ENCODE assay signal across 7 mouse cellular contexts in the genomic region with DNA sequence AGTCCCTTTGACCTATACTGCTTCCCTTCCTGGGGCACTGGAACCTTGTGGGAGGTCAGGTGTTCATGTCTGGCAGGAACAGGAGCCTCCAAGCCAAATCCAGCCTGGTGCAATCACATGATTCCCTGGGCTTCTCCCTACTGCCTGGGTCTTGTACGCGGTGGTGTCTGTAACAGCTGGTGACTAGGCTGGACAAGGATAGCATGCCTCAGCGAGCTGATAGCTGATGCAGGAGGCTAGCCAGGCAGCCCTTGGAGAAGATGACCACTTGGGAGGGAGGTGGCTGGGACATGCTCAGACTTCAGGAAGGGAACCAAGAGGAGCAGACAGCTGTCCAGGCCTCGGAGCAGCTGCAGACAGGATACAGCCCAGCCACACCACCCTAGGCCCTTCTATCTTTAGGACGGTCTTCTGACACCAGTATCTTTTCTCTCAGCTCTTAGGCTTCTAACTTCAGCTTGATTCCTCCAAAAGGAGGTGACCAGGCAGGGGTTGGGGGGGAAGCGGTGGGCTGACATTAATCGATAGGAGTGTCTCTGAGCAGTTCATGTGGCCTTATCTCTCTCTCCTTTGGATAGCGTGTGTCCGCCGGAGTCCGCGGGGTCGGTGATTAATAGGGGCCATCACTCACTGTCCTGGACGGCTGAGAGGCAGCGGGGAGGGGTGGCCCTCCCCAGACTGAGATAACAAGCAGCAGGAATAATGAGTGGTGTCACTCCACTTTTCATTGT. TPM values are rescaled to one million over a fixed set of nuclear protein-coding genes. Genes with fewer than 3 reads are reported as not detected.
A peak's percentile ranks its signal among the peaks of the same experiment; 100 is the strongest.
DNase-seq lines count a peak whose midpoint lies in the region; ATAC-seq and TF ChIP-seq lines count a peak whose summit lies in the region.

No protein-coding gene starts in this region.

- DNase-seq in neural tube, embryonic 10.5 days (ENCODE audit: extremely low spot score, low spot score), result peak; percentile 58
- peak; percentile 58 to 64 for DNase-seq in heart, adult 2 months
- DNase-seq in skeletal muscle tissue, adult 2 months (ENCODE audit: low read depth, low spot score), result peak; percentile 97
- DNase-seq in urinary bladder, postnatal 36 days (ENCODE audit: low spot score in 2 of 2), result no peak

- no peaks in the 10 kb centered on the region for H3K9me3 ChIP-seq in neural tube, embryonic 15.5 days (replicated peaks)
- no peaks in the 10 kb centered on the region for H3K9me3 ChIP-seq in kidney, embryonic 15.5 days (replicated peaks)
- H3K9me3 ChIP-seq in intestine, postnatal 0 days (ENCODE audit: control insufficient read depth), result no peaks in the 10 kb centered on the region

- ATAC-seq in neural tube, embryonic 15.5 days (ENCODE audit: low FRiP score), result no peak
- ATAC-seq in kidney, embryonic 15.5 days (replicated peaks; ENCODE audit: low FRiP score), result no peak
- no peak for ATAC-seq in intestine, postnatal 0 days

- H3K4me2 ChIP-seq in neural tube, embryonic 15.5 days, result no peak overlapping the region
- H3K4me2 ChIP-seq in kidney, embryonic 15.5 days, result no peak overlapping the region
- H3K4me2 ChIP-seq in intestine, postnatal 0 days (replicated peaks; ENCODE audit: low read depth), result no peak overlapping the region

- peaks cover 54% of the 10 kb centered on the region for H3K4me1 ChIP-seq in neural tube, embryonic 15.5 days
- H3K4me1 ChIP-seq in heart, adult 2 months (ENCODE audit: control insufficient read depth, insufficient read depth, low read length), result no peaks in the 10 kb centered on the region; the same call in 1 of the 2 replicates
- peaks cover 38% of the 10 kb centered on the region for H3K4me1 ChIP-seq in kidney, embryonic 15.5 days
- H3K4me1 ChIP-seq in intestine, postnatal 0 days (replicated peaks; ENCODE audit: control insufficient read depth, insufficient read depth, low read length), result no peaks in the 10 kb centered on the region

- TF ChIP-seq EP300 in heart, adult 2 months (IDR thresholded peaks at IDR 0.05; ENCODE audit: insufficient read depth, low read depth, low read length), result peak; percentile 66; the same call in 1 of the 2 replicates

- no peak overlapping the region for H3K27ac ChIP-seq in neural tube, embryonic 15.5 days (replicated peaks)
- peak overlapping the region; percentile 73 for H3K27ac ChIP-seq in heart, adult 2 months
- peak overlapping the region; percentile 7; the same call in 1 of the 2 replicates for H3K27ac ChIP-seq in kidney, embryonic 15.5 days
- H3K27ac ChIP-seq in intestine, postnatal 0 days (ENCODE audit: low read depth, low read length), result no peak overlapping the region

- TF ChIP-seq POLR2A in heart, adult 2 months (IDR thresholded peaks at IDR 0.05; ENCODE audit: insufficient read depth, low read depth, low read length), result no peak

- intact Hi-C loops in heart, adult 2 months (cut with DNase I), result no loop called here

- no peak overlapping the region for H3K4me3 ChIP-seq in neural tube, embryonic 15.5 days (replicated peaks)
- H3K4me3 ChIP-seq in heart, adult 2 months, result no peak overlapping the region
- H3K4me3 ChIP-seq in kidney, embryonic 15.5 days (replicated peaks), result no peak overlapping the region
- H3K4me3 ChIP-seq in intestine, postnatal 0 days (ENCODE audit: low read depth, low read length), result no peak overlapping the region

- TF ChIP-seq CTCF in heart, adult 2 months (IDR thresholded peaks at IDR 0.05), result no peak
- TF ChIP-seq CTCF in intestine, postnatal 0 days (IDR thresholded peaks at IDR 0.05; ENCODE audit: low read depth), result no peak

- no peaks in the 10 kb centered on the region for H3K27me3 ChIP-seq in neural tube, embryonic 15.5 days (replicated peaks)
- H3K27me3 ChIP-seq in heart, adult 2 months (ENCODE audit: control insufficient read depth, insufficient read depth, low read length), result no peaks in the 10 kb centered on the region
- 0 out of 2 replicates have a peak, but pooled peaks cover 2% of the 10 kb centered on the region for H3K27me3 ChIP-seq in kidney, embryonic 15.5 days
- no peaks in the 10 kb centered on the region for H3K27me3 ChIP-seq in intestine, postnatal 0 days (replicated peaks; ENCODE audit: control insufficient read depth, insufficient read depth, low read length)

- H3K9ac ChIP-seq in neural tube, embryonic 15.5 days (replicated peaks), result no peak overlapping the region
- H3K9ac ChIP-seq in heart, adult 2 months (ENCODE audit: low read depth, low read length), result no peak overlapping the region
- no peak overlapping the region for H3K9ac ChIP-seq in kidney, embryonic 15.5 days
- H3K9ac ChIP-seq in intestine, postnatal 0 days (ENCODE audit: low read depth, low read length), result no peak overlapping the region

- peaks cover 22% of the 10 kb centered on the region for H3K36me3 ChIP-seq in neural tube, embryonic 15.5 days
- H3K36me3 ChIP-seq in heart, adult 2 months (ENCODE audit: control insufficient read depth, insufficient read depth, low read length), result no peaks in the 10 kb centered on the region
- H3K36me3 ChIP-seq in kidney, embryonic 15.5 days, result peaks cover 40% of the 10 kb centered on the region
- peaks cover 37% of the 10 kb centered on the region for H3K36me3 ChIP-seq in intestine, postnatal 0 days (ENCODE audit: control insufficient read depth, insufficient read depth)

- 15% methylated on average over 15 of the region's 15 CpGs for WGBS in neural tube, embryonic 15.5 days
- WGBS in heart, adult 2 months, result 32% methylated on average over 15 of the region's 15 CpGs
- WGBS in kidney, embryonic 15.5 days, result 34% methylated on average over 15 of the region's 15 CpGs
- WGBS in intestine, postnatal 0 days, result 44% methylated on average over 15 of the region's 15 CpGs

- H3K79me2 ChIP-seq in heart, adult 2 months (replicated peaks; ENCODE audit: control insufficient read depth, insufficient read depth, low read length), result no peaks in the 10 kb centered on the region

RNA-seq across cellular contexts. Expression of gene Cdk5rap3, which starts 9.7 kb away (rescaled TPM):
- polyA plus RNA-seq in neural tube, embryonic 15.5 days (2015; fragmentation: Nextera tagmentation; extraction: Ambion mirVana), result 82.4 and 85.7 TPM in 2 replicates
- 10 to 100 TPM; 17.4 to 25.2 TPM for total RNA-seq in heart, adult 2 months (2021)
- 13.8 and 17.5 TPM in 2 replicates for polyA plus RNA-seq in heart, adult 2 months (2012; rRNA removed)
- polyA plus RNA-seq in kidney, embryonic 15.5 days (2015; fragmentation: Nextera tagmentation; extraction: Ambion mirVana), result 78.9 and 79.5 TPM in 2 replicates
- 64.1 and 68.9 TPM in 2 replicates for polyA plus RNA-seq in intestine, postnatal 0 days (2015; fragmentation: Nextera tagmentation; extraction: Ambion mirVana)

RNA-seq across cellular contexts. Expression of gene Prr15l, which starts 21.3 kb away (rescaled TPM):
- polyA plus RNA-seq in neural tube, embryonic 15.5 days (2015; fragmentation: Nextera tagmentation; extraction: Ambion mirVana), result 0.47 and 5.2 TPM in 2 replicates
- total RNA-seq in heart, adult 2 months (2021), result 1 to 10 TPM in 1 of 2 experiments, under 1 TPM in 1; 0.93 to 2.1 TPM
- polyA plus RNA-seq in heart, adult 2 months (2012; rRNA removed), result 0.70 and 2.5 TPM in 2 replicates
- 37.6 and 38.7 TPM in 2 replicates for polyA plus RNA-seq in kidney, embryonic 15.5 days (2015; fragmentation: Nextera tagmentation; extraction: Ambion mirVana)
- 138 and 141 TPM in 2 replicates for polyA plus RNA-seq in intestine, postnatal 0 days (2015; fragmentation: Nextera tagmentation; extraction: Ambion mirVana)

RNA-seq across cellular contexts. Expression of gene Pnpo, which starts 37.2 kb away (rescaled TPM):
- 30.8 and 35.8 TPM in 2 replicates for polyA plus RNA-seq in neural tube, embryonic 15.5 days (2015; fragmentation: Nextera tagmentation; extraction: Ambion mirVana)
- 10 to 100 TPM; 12.9 to 13.0 TPM for total RNA-seq in heart, adult 2 months (2021)
- 21.3 and 22.0 TPM in 2 replicates for polyA plus RNA-seq in heart, adult 2 months (2012; rRNA removed)
- 34.3 and 42.6 TPM in 2 replicates for polyA plus RNA-seq in kidney, embryonic 15.5 days (2015; fragmentation: Nextera tagmentation; extraction: Ambion mirVana)
- polyA plus RNA-seq in intestine, postnatal 0 days (2015; fragmentation: Nextera tagmentation; extraction: Ambion mirVana), result 145 and 158 TPM in 2 replicates

RNA-seq across cellular contexts. Expression of gene Copz2, which starts 56.9 kb away (rescaled TPM):
- 29.2 and 42.0 TPM in 2 replicates for polyA plus RNA-seq in neural tube, embryonic 15.5 days (2015; fragmentation: Nextera tagmentation; extraction: Ambion mirVana)
- total RNA-seq in heart, adult 2 months (2021), result 10 to 100 TPM; 35.0 to 36.9 TPM
- polyA plus RNA-seq in heart, adult 2 months (2012; rRNA removed), result 55.0 and 76.6 TPM in 2 replicates
- 117 and 121 TPM in 2 replicates for polyA plus RNA-seq in kidney, embryonic 15.5 days (2015; fragmentation: Nextera tagmentation; extraction: Ambion mirVana)
- 46.8 and 47.6 TPM in 2 replicates for polyA plus RNA-seq in intestine, postnatal 0 days (2015; fragmentation: Nextera tagmentation; extraction: Ambion mirVana)

Comparison
In these comparisons a context has a peak if more than half of its experiments do, and no peak if none do; other contexts are left out.
1. DNase-seq: peak in neural tube, embryonic 10.5 days (single experiment), heart, adult 2 months (2 of 2) and skeletal muscle tissue, adult 2 months (single experiment); none in urinary bladder, postnatal 36 days (0 of 2).
2. H3K27ac ChIP-seq: peak in heart, adult 2 months (single experiment) and kidney, embryonic 15.5 days (single experiment); none in neural tube, embryonic 15.5 days (single experiment) and intestine, postnatal 0 days (single experiment).